Mouse (Mus musculus) G1E (cell line): ENCODE data around the gene Bfsp2.

ENCODE experiments used
- CTCF ChIP-seq: IDR thresholded peaks from 2 replicates; pipeline ENCODE4 v1.5.1; 2012; ENCODE audit warnings: low read depth, low read length, inconsistent platforms, mixed read lengths
- POLR2AphosphoS5 ChIP-seq: IDR thresholded peaks from 2 replicates; pipeline ENCODE4 v1.6.1; 2012; ENCODE audit warnings: low read depth, low read length, inconsistent platforms; ENCODE audit not compliant: insufficient replicate concordance
- TAL1 ChIP-seq: conservative IDR thresholded peaks from 2 replicates; pipeline ENCODE4 v1.6.1; 2012; ENCODE audit warnings: low read depth, low read length, inconsistent platforms, mixed read lengths

GRCm38 (mm10) chr9:103385600-103385999 lies 94.6 kb downstream of the Bfsp2 start:
- TF ChIP-seq CTCF (no peak), POLR2AphosphoS5 (no peak), TAL1 (no peak)
